Mouse (Mus musculus) ES-E14 (cell line): Measurements from ENCODE around the gene Etnk2. TPM values are rescaled to one million over a fixed set of nuclear protein-coding genes. Genes with fewer than 3 reads are reported as not detected.

Experiments used
- DNase-seq: peaks from one replicate; pipeline ENCODE4 v3.0.0-alpha.2; 2013; ENCODE audit warnings: low read depth, low spot score
- H3K27ac ChIP-seq: 2 replicates; pipeline ENCODE4 v1.5.1; 2012; ENCODE audit warnings: low read depth, mild to moderate bottlenecking, low read length, moderate library complexity, mixed read lengths; ENCODE audit not compliant: poor library complexity, insufficient read depth, severe bottlenecking
- H3K36me3 ChIP-seq: 2 replicates; pipeline ENCODE4 v1.6.1; 2012; ENCODE audit warnings: mild to moderate bottlenecking, low read length, moderate library complexity, mixed read lengths; ENCODE audit not compliant: control insufficient read depth, poor library complexity, insufficient read depth, severe bottlenecking
- H3K4me1 ChIP-seq, 2 experiments: fragments of 150-350 bp in 1 of 2; sonication (generic) in 1 of 2; 2 replicates each; pipeline ENCODE4 v1.6.1; 2012; ENCODE audit warnings: low read length in 2 of 2, mild to moderate bottlenecking in 1 of 2, mixed read lengths in 1 of 2; ENCODE audit not compliant: control insufficient read depth in 2 of 2, insufficient read depth in 2 of 2, poor library complexity in 1 of 2
- H3K4me3 ChIP-seq, 2 experiments: fragments of 150-350 bp in 1 of 2; sonication (generic) in 1 of 2; 2 replicates each; pipeline ENCODE4 v1.5.1; 2012; ENCODE audit warnings: low read length in 2 of 2, low read depth in 1 of 2, mild to moderate bottlenecking in 1 of 2, mixed read lengths in 1 of 2; ENCODE audit not compliant: insufficient read depth in 1 of 2, poor library complexity in 1 of 2, severe bottlenecking in 1 of 2
- H3K9ac ChIP-seq: 2 replicates; pipeline ENCODE4 v1.6.1; 2012; ENCODE audit warnings: low read depth, mild to moderate bottlenecking, low read length, mixed read lengths; ENCODE audit not compliant: poor library complexity, insufficient read depth, severe bottlenecking
- H3K9me3 ChIP-seq: fragments of 150-350 bp; sonication (generic); 2 replicates; pipeline ENCODE4 v1.6.1; 2012; ENCODE audit warnings: low read depth, mild to moderate bottlenecking, low read length; ENCODE audit not compliant: control insufficient read depth, insufficient read depth
- CHD2 ChIP-seq: IDR thresholded peaks from 2 replicates; pipeline ENCODE4 v1.6.1; 2014; ENCODE audit warnings: mild to moderate bottlenecking, low read depth, low read length, inconsistent platforms
- HCFC1 ChIP-seq: IDR thresholded peaks from 2 replicates; pipeline ENCODE4 v1.6.1; 2012; ENCODE audit warnings: low read length, inconsistent platforms, borderline replicate concordance; ENCODE audit not compliant: insufficient read depth
- MAFK ChIP-seq: IDR thresholded peaks from 2 replicates; pipeline ENCODE4 v1.6.1; 2014; ENCODE audit warnings: mild to moderate bottlenecking, low read depth, low read length, inconsistent platforms; ENCODE audit not compliant: insufficient read depth
- ZC3H11A ChIP-seq: IDR thresholded peaks from 2 replicates; pipeline ENCODE4 v1.6.1; 2012; ENCODE audit warnings: low read depth, mild to moderate bottlenecking, inconsistent platforms, low read length, borderline replicate concordance
- ZNF384 ChIP-seq: IDR thresholded peaks from 2 replicates; pipeline ENCODE4 v1.6.1; 2012; ENCODE audit warnings: low read depth, low read length, inconsistent platforms
- in situ Hi-C, 2 experiments: fragments of 600-800 bp; cut with MboI; formaldehyde crosslinking; loops; one replicate each; pipeline ENCODE4 v1.15.1; 2025; ENCODE audit warnings: low sequenced_read_pairs in 2 of 2, inconsistent platforms in 1 of 2; ENCODE audit not compliant: unreplicated experiment in 2 of 2
- total RNA-seq: library from RNA; depleted of rRNA; stranded (reverse); fragments of 300-350 nt; gene quantifications from 2 replicates; pipeline ENCODE4 v1.2.3, GENCODE M21; 2012; rRNA removed

The Etnk2 gene
- total RNA-seq, 1 experiment, result 4.8 TPM

GRCm38 (mm10) chr1:133423543-133424480 lies 60.4 kb downstream of the Etnk2 start, which contains the start of gene Sox13:
Sox13 (minus strand) TSS chr1:133424377.
- peaks cover 0 to 3% of the 10 kb centered on the region in 2 experiments; a peak in 2 of 4 replicates for H3K4me1 ChIP-seq

GRCm38 (mm10) chr1:133424547-133425140 lies 61.3 kb downstream of the Etnk2 start:
- Histone ChIP-seq H3K9me3 (no peaks in the 10 kb centered on the region), H3K4me1 (no peaks in the 10 kb centered on the region; a peak in 1 of 4 replicates), H3K9ac (no peak overlapping the region), H3K36me3 (no peaks in the 10 kb centered on the region), H3K4me3 (peak overlapping the region in 1 of 2 experiments; percentile 89; a peak in 1 of 4 replicates), H3K27ac (no peak overlapping the region)
- in situ Hi-C loops, result no loop called here
- no peak for DNase-seq
- TF ChIP-seq CHD2 (no peak), ZNF384 (no peak), HCFC1 (no peak), ZC3H11A (no peak), MAFK (no peak)

More at GRCm38 (mm10) chr1:133423543-133424480, 60.4 kb downstream of the Etnk2 start, which contains the start of gene Sox13:
- DNase-seq, result no peak
- Histone ChIP-seq H3K27ac (peak within 1 kb of the TSS; percentile 29; the same call in 1 of the 2 replicates), H3K9me3 (no peaks in the 10 kb centered on the region), H3K4me3 (peak within 1 kb of the TSS; percentile 81 to 89), H3K9ac (peak within 1 kb of the TSS; percentile 75), H3K36me3 (no peaks in the 10 kb centered on the region)
- in situ Hi-C loops, result no loop called here
- TF ChIP-seq HCFC1, result no peak

Other genes starting within 250 kb of the Etnk2 start
- 97.0 and 121 TPM in 2 replicates for gene Ppp1r15b, start 232.4 kb upstream of the Etnk2 start, total RNA-seq
- gene Plekha6, start 199.4 kb upstream of the Etnk2 start, total RNA-seq, result 3.5 and 5.3 TPM in 2 replicates
- not detected in 2 replicates for gene Golt1a, start 53.8 kb upstream of the Etnk2 start, total RNA-seq
- 0.79 TPM in 1 of 2 replicates, not detected in the other for gene Kiss1, start 41.7 kb upstream of the Etnk2 start, total RNA-seq
- 0.67 and 0.69 TPM in 2 replicates for gene Ren1, start 13.1 kb upstream of the Etnk2 start, total RNA-seq
- gene Sox13, start 60.8 kb downstream of the Etnk2 start, total RNA-seq, result 11.1 and 16.9 TPM in 2 replicates
- gene Snrpe, start 246.7 kb downstream of the Etnk2 start, total RNA-seq, result 443 and 576 TPM in 2 replicates